Mouse (Mus musculus) forebrain, embryonic 12.5 days (tissue): ENCODE results near the gene Slc38a7. TPM values are rescaled to one million over a fixed set of nuclear protein-coding genes. Genes with fewer than 3 reads are reported as not detected.
"Not testable (repeated sequence)": the region's sequence is repeated elsewhere in the genome, so short reads cannot be mapped to it uniquely, and the experiment has no call there.

Experiments used
- ATAC-seq: fragments of 200-750 bp; cut with Nextera tagmentation; 2 replicates; pipeline ENCODE4 v1.8.0; 2017; ENCODE audit warnings: moderate TSS enrichment; ENCODE audit not compliant: low FRiP score
- H3K27ac ChIP-seq: fragments of 300-500 bp; sonication (generic); 2 replicates; pipeline ENCODE4 v1.5.1; 2016; ENCODE audit warnings: mild to moderate bottlenecking
- H3K27me3 ChIP-seq: fragments of 300-500 bp; sonication (generic); 2 replicates; pipeline ENCODE4 v1.6.1; 2016; ENCODE audit warnings: mild to moderate bottlenecking
- H3K36me3 ChIP-seq: fragments of 300-500 bp; sonication (generic); replicated peaks from 2 replicates; pipeline ENCODE4 v1.6.1; 2016; ENCODE audit warnings: mild to moderate bottlenecking
- H3K4me1 ChIP-seq: fragments of 300-500 bp; sonication (generic); 2 replicates; pipeline ENCODE4 v1.6.1; 2016
- H3K4me2 ChIP-seq: fragments of 300-500 bp; sonication (generic); 2 replicates; pipeline ENCODE4 v1.6.1; 2016; ENCODE audit warnings: mild to moderate bottlenecking, moderate library complexity
- H3K4me3 ChIP-seq: fragments of 300-500 bp; sonication (generic); replicated peaks from 2 replicates; pipeline ENCODE4 v1.5.1; 2016; ENCODE audit warnings: mild to moderate bottlenecking
- H3K9ac ChIP-seq: fragments of 300-500 bp; sonication (generic); 2 replicates; pipeline ENCODE4 v1.6.1; 2016; ENCODE audit warnings: mild to moderate bottlenecking
- H3K9me3 ChIP-seq: fragments of 300-500 bp; sonication (generic); 2 replicates; pipeline ENCODE4 v1.6.1; 2016
- WGBS: fragments of 180-500 bp; shearing (Covaris S2); methylation state at CpG from one replicate; pipeline ENCODE4 v1.1.7; 2016; 5-methylcytosine and 5-hydroxymethylcytosine counted together
- polyA plus RNA-seq: library from polyadenylated mRNA; unstranded; fragments of >200 nt; fragmentation: Nextera tagmentation; extraction: Ambion mirVana; gene quantifications from 2 replicates; pipeline ENCODE4 v1.2.1, GENCODE M21; 2016

The Slc38a7 gene
- polyA plus RNA-seq, 1 experiment from 2014 or later = 21.3 TPM

DNA sequence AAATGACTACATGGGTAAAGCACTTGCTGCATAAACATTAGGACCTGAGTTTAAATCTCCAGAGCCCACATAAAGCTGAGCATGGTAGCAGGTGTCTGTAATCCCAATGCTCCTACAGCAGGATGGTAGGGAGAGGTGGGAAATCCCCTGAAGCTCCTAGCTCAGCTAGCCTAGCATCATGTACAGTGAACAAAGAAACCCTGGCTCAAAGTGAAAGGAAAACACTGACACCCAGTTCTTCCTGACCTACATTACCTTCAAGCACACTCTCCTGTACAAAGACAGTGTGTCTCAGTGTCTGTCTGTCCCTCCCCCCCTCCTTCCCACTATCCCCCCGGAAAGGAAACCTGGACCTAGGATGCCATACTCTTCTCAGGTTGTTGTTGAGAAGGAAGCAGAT, 53.4 kb downstream of the Slc38a7 start:
- Histone ChIP-seq H3K4me3 (no peak overlapping the region), H3K27me3 (no peaks in the 10 kb centered on the region), H3K9ac (no peak overlapping the region), H3K36me3 (peaks cover 28% of the 10 kb centered on the region), H3K27ac (no peak overlapping the region), H3K4me2 (no peak overlapping the region), H3K9me3 (no peaks in the 10 kb centered on the region), H3K4me1 (peaks cover 16% of the 10 kb centered on the region)
- WGBS = 77% methylated on average over 1 of the region's 1 CpGs
- no peak for ATAC-seq

DNA sequence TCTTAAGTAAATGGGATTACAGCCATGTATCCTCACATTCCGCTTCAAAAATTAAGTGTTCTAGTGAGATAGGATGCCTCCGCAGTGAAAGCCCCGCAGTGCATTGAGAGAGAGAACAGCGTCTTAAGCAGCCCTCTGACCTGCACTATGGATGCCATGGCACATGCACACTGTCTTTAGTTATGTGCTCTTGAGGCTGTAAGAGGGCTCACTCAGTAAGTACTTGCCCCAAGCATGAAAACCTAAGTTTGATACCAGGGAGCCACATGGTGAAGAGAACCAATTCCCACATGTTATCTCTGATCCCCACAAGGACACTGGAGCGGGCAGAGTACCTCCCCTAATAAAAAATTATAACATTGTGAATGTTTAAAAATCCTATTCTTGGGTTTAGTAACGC, 54.2 kb downstream of the Slc38a7 start:
- WGBS = 97% methylated on average over 6 of the region's 6 CpGs
- peaks cover 11% of the 10 kb centered on the region; the same call in 1 of the 2 replicates for H3K4me1 ChIP-seq
- no peak overlapping the region for H3K27ac ChIP-seq
- no peak overlapping the region for H3K4me3 ChIP-seq
- H3K9ac ChIP-seq = no peak overlapping the region
- no peaks in the 10 kb centered on the region for H3K9me3 ChIP-seq
- ATAC-seq = no peak
- H3K36me3 ChIP-seq = peaks cover 28% of the 10 kb centered on the region
- no peak overlapping the region for H3K4me2 ChIP-seq
- H3K27me3 ChIP-seq = no peaks in the 10 kb centered on the region

DNA sequence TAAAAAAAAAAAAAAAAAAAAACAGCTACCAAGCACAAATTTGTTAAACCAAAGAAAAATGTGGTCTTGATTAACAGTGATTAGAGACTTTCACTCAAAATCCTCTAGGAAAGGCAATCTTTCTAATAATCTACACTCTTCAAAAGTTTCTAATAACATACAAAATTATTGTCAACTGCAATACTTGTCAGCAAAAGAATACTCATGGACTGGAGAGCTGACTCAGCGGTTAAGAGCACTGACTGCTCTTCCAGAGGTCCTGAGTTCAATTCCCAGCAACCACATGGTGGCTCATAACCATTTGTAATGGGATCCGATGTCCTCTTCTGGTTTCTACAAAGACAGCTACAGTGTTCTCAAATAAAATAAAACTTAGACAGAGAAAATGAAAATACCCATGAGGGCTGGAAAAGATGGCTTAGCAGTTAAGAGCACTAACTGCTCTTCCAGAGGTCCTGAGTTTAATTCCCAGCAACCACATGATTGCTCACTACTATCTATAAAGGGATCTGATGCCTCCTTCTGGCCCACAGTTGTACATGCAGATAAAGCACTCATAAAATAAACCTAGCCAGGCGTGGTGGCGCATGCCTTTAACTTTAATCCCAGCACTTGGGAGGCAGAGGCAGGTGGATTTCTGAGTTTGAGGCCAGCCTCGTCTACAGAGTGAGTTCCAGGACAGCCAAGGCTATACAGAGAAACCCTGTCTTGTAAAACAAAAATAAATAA, 57.8 kb downstream of the Slc38a7 start:
- H3K4me2 ChIP-seq, H3K27me3 ChIP-seq, H3K4me3 ChIP-seq, H3K9ac ChIP-seq, H3K27ac ChIP-seq, H3K4me1 ChIP-seq, H3K9me3 ChIP-seq, ATAC-seq: not testable (repeated sequence)
- peaks cover 14% of the 10 kb centered on the region for H3K36me3 ChIP-seq
- 97% methylated on average over 5 of the region's 5 CpGs for WGBS

Other genes starting within 250 kb of the Slc38a7 start
- gene Gins3, start 220.1 kb downstream of the Slc38a7 start, polyA plus RNA-seq = 27.6 and 28.5 TPM in 2 replicates
- gene Ndrg4, start 176.6 kb downstream of the Slc38a7 start, polyA plus RNA-seq = 61.1 and 62.5 TPM in 2 replicates
- gene Setd6, start 137.7 kb downstream of the Slc38a7 start, polyA plus RNA-seq = 26.2 and 33.0 TPM in 2 replicates
- 92.0 and 105 TPM in 2 replicates for gene Cnot1, start 46.1 kb downstream of the Slc38a7 start, polyA plus RNA-seq
- 355 and 368 TPM in 2 replicates for gene Sap18b, start 28.2 kb downstream of the Slc38a7 start, polyA plus RNA-seq
- 167 and 176 TPM in 2 replicates for gene Got2, start 35.0 kb upstream of the Slc38a7 start, polyA plus RNA-seq